Mouse (Mus musculus): ENCODE measurements around the gene Scamp3.

Scamp3 gene

DNA sequence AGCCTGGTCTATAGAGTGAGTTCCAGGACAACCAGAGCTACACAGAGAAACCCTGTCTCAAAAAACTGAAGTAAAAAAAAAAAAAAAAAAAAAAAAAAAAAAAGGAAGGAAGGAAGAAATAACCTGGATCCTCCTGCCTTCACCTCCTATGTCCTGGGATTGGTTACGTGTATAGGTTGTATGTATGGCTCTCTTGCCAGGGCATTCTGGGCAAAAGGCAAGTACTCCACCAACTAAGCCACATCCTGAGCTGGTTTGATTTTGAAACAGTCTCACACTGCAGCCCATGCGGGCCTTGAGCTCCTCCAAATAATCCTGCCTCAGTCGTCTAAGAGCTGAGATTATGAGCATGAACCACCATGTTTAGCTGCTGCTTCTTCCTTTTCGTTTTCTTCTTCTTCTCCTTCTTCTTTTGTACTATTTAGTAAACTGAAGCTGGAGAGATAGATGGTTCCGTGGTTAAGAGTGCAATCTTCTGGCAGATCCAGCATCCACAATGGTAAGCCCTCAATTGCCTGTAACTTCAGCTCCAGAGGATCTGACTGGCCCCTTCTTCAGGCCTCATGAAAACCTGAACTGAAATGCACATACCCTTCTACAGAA, 13.5 kb upstream of the Scamp3 start:
- no peak for DNase-seq

DNA sequence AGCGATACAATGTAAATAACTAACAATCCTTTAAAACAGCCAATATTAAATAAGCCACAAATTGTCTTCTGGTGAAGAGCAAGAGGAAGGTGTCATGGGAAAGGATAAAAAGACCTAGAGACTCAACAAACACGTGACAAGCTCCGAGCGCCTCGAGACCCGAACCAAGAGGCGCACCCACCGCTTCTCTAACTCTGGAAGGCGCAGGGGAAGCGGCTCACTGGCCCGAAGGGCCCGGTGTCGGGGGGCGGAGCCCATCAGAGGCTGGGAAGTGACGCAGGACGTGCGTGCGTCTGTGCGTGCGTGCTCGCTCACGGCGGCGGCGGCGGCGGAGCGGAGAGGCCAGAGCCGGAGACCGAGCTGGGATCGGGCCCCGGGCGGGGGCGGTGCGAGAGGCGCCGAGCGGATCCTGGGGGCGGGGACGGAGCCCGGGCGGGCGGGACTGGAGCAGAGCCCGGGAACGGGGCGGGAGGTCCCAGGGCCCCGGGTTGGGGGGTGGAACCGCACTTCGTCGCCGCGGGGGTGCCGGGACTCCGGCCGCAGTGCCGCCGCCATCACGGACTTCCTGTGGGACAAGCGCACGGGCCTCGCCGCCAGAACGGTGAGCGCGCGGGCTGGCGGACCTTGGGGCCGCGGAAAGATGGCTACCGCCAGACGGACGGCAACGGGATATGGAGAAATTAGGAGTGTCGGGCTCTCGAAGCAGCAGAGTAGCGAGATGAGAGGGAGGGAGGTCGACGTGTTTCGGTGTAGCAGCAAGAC, 12.6 kb upstream of the Scamp3 start, which contains the start of gene Clk2:
TSS of gene Clk2 (plus strand) at position 290 of the 762 bp plus-strand sequence.
- DNase-seq = peak; percentile 94 to 97

DNA sequence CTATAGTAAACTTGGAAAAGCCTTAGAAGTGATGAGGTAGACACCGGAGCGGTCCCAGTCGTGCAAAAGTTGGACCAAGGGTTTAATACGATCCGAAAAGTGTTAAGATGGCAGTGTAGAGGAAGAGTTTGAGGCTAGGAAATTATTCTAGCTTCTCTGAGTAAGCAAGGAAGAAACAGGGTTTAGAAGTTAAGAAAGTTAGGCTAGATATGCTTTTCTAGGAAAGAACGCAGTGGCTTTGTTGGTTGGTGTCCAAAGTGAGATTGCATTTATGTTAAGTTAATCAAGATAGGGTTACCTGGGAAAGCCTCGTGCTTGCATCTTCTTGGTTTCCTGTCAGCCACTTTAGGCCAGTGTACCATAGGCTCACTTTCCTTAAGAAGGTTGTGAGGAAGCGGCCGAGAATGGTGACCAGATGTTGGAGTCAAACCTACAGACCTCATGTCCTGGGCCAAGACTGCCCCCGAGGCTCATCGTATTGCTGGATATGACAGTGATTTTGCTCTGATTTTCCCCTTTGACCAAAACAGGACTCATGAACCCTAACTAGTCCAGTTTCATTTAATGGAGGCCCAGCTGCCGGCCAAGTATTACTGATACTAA, 11.9 kb upstream of the Scamp3 start:
- DNase-seq = no peak

DNA sequence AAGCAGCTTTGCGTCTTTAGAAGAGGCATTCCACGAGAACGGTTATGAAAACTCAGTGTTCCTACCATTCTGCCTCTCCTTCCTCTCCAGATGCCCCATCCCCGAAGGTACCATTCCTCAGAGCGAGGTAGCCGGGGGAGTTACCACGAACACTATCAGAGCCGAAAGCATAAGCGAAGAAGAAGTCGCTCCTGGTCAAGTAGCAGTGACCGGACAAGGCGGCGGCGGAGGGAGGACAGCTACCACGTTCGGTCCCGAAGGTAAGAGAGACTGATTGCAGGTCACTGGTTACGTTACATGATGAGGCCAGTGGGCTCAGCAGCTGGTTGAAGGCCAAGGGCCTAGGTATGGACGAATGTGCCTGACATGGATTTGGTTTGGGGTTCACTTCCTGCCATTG, 10.3 kb upstream of the Scamp3 start:
- DNase-seq = no peak

DNA sequence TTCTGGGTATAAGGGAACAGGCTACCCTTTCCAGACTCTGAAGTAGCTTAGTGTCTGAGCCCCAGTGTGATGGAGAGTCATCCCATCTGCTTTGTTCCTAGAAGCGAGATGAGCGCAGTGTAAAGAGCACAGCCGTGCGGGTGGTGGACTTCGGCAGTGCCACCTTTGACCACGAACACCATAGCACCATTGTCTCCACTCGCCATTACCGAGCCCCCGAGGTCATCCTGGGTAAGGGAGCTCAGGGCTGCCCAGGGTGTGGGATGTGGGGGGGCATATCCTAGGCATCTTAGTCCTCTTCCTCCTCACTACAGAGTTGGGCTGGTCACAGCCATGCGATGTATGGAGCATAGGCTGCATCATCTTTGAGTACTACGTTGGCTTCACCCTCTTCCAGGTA, 2.4 kb upstream of the Scamp3 start:
- DNase-seq = no peak

DNA sequence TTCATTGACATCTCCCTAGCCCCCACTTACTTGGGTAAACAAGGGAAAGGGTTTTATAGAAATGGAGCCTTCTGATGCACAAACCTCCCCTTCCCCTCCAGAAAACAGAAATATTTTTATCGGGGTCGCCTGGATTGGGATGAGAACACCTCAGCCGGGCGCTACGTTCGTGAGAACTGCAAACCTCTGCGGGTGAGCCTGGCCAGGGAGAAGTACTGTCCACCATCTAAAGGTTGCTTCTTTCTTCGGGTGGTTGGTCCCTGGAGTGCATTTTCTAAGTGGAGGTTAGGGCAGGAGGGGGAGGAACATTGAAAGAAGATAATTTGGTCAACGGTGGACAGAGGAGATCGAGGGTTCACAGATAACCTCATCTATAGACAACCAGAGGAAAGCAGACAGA, 1.7 kb upstream of the Scamp3 start:
- DNase-seq = no peak

DNA sequence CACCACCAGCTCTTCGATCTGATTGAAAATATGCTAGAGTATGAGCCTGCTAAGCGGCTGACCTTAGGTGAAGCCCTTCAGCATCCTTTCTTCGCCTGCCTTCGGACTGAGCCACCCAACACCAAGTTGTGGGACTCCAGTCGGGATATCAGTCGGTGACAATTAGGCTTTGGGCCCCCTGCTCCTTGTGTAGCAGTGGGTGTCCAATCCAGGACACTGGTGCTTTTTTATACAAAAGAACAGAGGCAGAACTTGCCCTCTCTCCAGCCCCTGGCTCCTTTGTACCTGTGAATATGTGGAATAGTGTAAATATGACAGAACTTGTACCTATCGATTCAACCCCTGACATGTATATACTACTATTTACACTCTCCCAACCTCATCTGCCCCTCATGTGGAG, 852 bp upstream of the Scamp3 start:
- DNase-seq = no peak

DNA sequence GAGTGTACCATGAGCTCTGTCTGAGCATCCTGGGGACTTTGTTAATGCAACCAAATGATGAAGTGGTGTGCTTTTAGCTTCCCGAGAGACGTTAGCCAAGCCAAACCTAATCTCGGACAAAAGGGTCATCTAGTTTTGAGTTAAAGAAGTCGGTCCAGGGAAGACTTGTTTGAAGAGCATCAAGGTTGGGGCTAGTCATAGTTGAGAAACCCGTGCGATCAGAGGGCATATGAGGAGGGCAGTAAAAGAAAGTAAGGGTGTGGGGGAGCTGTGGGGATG, 773 bp downstream of the Scamp3 start:
- DNase-seq = no peak

DNA sequence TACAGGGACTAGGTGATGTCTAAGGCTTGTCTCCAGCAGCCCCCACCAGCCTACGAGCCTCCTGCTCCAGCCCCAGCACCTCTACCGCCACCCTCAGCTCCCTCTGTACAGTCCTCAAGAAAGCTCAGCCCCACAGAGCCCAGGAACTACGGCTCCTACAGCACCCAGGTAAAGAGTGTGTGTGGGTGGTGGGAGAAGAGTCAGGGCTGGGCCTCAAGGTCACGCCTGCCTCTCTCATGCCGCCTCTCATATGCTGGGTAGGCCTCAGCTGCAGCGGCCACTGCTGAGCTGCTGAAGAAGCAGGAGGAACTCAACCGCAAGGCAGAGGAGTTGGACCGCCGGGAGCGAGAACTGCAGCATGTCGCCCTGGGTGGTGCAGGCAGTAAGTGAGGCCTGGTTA, 1.8 kb downstream of the Scamp3 start:
- peak in 1 of 2 experiments; percentile 35 for DNase-seq

DNA sequence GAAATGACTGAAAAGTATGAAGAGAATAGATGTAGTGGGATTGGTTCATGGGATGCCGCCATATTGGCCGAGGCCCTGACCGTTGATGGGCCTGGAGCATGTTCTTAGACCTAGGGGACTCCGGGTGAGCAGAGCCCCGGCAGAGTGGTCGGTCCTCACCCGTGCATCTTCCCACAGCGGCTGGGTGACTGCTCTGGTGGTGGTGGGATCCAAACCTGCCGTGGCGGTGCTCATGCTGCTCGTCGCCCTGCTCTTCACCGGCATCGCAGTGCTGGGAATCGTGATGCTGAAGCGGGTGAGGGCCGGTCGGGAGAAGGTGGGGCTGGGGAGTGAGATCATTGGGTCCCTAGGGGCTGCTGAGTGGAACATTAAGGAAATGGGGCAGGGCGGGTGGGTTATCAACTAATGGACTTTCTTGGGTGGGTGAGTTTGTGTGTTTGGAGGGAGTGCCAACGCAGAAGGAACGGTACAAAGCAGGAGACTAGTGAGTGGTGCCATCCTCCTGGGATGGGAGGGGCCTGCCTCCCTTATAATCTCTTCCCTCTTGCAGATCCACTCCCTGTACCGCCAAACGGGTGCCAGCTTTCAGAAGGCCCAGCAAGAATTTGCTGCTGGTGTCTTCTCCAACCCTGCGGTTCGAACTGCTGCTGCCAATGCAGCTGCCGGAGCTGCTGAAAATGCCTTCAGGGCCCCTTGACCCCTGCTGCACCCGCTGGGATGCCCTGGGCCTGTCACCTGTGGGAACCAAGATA, 4.7 kb downstream of the Scamp3 start:
- peak in 1 of 2 experiments; percentile 25 for DNase-seq

DNA sequence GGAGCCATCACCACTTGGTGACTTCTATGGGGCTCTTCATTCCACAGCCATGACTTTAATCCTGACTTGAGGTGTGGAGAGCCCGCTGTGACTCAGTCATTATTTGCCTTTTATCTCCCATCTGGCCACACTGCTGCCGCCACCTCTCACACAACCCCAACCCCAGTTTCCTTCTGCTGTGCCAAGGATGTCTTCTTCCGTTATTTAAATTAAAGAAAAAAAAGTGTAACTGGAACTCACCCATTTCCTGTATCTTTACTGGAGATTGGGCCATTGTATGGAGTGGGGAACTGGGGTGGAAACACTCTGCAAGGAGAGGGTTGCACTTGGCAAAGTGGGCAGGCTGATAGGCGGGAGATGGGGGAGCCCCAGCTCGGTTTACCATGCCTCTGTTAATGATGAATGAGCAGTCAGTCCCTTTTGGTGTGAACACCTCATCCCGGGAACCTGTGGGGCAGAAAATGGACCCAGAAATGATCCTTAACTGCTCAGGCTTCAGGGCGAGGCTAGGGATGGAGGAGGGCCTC, 5.3 kb downstream of the Scamp3 start:
- no peak for DNase-seq

DNA sequence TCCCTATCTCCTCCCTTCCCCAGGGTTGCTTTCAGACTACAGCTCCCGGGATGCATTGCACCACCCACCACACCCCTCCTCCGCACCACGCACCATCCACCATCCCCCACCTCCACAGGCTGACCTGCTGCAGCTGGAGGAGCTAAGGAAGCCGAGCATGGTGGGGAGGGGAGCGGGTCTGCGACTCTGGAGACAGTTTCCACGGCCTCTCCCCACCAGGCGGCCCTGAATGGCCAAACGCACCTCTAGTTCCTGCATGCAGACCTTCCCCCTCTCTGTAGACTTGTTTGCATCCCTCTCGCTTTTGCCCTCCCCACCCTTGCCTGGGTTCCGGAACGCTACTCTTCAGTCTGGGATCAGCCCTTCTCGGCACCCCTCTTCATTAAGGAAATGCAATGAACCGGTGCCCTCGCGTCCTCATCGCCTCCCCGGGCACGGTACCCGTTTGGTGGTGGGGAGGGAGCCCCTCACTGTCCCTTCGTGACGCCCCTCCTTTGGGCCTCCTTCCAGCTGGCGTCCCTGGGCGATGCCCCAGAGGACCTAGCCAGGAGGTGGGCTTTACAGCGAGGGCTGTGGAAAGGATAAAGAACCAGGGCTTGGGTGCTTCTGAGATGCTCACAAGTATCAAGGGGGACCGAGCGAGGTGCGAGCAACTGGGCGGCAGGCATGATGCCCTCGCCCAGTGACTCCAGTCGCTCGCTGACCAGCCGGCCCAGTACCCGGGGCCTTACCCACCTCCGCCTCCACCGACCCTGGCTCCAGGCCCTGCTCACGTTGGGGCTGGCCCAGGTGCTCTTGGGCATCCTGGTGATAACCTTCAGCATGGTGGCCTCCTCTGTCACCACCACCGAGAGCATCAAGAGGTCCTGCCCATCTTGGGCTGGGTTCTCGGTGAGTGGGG, 6.0 kb downstream of the Scamp3 start, which contains the start of gene Fam189b:
TSS of gene Fam189b (plus strand) at position 86 of the 901 bp plus-strand sequence.
- peak; percentile 85 to 91 for DNase-seq

DNA sequence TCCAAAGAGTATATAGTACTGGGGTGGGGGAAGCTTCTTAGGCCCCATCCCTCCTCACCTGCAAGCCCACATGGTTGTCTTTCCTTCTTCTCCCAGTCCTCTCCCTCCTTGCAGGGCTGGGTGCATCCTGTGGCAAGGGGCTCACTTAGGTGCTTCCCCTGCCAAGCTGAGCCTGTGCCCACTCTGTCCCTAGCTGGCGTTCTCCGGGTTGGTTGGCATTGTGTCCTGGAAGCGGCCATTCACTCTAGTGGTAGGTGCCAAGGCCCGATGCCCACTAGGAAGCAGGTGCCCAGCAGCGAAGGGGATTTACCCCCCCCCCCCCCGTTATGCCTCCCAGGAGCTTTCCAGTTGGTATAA, 6.7 kb downstream of the Scamp3 start:
- no peak for DNase-seq

DNA sequence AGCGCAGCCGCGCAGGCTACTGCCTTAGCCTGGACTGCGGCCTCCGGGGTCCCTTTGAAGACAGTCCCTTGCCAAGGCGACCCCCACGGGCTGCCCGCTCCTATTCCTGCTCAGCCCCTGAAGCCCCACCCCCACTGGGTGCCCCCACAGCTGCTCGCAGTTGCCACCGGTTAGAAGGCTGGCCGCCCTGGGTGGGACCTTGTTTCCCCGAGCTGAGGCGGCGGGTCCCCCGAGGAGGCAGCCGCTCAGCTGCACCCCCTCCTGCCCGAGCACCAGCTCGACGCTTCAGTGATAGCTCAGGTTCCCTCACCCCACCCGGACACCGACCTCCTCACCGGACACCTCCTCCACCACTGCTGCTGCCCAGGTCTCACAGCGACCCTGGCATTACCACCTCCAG, 9.9 kb downstream of the Scamp3 start:
- peak; percentile 77 to 88 for DNase-seq

DNA sequence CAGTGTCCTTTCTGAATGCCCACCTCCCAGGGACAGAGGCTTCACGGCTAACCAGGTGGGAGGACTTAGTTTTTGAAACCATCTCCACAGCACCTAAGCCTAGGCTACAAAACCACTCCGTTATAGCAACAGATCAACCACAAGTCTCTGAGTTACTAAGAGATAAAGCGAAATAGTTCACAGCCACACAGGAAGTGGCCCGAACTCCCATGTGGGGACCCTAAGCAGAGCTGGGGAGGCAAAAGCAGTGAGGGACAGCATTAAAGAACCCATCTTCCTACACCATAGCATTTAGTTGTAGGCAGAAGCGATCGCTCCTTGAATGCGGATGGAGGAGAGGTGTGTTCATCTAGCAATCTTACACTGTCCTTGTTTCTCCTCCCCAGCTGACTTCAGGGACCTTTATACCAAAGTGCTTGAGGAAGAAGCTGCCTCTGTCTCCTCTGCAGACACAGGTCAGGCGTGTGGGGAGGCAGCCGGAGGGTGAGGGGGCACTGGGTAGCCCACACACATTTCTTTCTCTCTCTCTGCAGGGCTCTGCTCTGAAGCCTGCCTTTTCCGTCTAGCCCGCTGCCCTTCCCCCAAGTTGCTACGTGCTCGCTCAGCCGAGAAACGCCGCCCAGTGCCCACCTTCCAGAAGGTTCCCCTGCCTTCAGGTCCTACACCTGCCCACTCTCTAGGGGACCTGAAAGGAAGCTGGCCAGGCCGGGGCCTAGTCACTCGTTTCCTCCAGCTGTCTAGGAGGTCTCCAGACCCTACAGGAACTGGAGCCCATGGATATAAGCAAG, 10.6 kb downstream of the Scamp3 start:
- peak; percentile 71 to 75 for DNase-seq

DNA sequence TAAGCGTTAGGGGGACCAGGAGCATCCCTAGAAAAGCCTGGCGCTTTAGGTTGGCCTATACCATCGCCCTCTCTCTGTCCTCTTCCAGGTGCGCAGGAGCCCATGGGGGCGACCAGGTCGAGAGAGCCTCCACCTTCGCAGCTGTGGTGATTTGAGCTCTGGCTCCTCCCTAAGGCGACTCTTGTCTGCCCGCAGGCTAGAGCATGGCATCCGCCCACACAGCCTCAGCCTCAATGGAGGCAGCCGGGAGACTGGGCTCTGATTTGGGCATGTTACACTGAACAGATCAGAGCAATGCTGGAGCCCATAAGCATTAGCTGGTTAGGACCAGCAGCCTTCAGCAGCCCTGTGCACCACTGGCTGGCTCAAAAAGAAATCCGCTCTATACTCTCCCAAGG, 11.2 kb downstream of the Scamp3 start:
- DNase-seq = peak; percentile 67 to 74

DNA sequence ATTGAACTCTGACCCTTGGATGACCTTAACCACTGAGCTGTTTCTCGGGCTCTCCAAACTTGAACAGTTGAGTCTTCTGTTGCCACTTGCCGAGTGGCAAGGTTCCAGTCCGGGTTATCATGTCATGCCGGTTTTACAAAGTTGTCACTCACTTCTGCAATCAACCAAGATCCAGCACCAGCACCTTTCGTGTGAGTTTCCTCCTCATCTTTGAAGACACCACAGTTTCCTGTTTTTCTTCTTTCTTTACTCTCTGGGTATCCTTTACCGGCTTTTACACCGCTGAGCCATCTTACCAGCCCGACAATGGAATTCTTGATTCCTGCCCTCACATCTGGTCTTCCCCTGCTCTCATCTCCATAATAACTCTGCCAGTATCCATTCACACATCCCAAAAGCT, 13.2 kb downstream of the Scamp3 start:
- peak; percentile 57 to 58 for DNase-seq

DNA sequence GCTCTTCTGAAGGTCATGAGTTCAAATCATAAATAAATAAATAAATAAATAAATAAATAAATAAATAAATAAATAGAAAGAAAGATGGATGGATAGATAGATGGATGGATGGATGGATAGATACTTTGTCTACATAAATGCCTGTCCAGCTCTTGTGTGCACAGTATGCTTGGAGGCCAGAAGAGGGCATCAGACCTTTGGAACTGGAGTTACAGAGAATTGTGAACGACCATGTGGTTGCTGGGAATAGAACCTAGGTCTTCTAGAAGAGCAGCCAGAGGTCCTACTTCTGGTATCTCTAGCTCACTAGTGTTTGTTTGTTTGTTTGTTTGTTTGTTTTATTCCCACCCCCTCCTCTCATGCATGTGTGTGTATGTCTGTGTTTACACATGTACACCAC, 16.1 kb downstream of the Scamp3 start:
- no peak for DNase-seq

DNA sequence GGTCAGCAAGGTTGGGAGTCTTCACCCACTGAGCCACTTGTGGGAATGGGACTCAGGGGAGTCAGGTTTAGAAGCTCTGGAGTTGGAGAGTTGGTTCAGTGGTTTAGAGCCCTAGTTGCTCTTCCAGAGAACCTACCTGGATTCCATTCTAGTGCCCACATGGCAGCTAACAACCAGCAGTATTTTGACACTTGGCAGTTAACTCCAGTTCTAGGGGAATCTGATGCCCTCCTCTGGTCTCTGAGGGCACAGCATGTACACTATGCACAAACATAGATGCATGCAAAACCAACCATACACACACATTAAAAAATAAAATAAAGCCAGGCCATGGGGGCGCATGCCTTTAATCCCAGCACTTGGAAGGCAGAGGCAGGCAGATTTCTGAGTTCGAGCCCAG, 16.6 kb downstream of the Scamp3 start:
- DNase-seq = peak; percentile 68 to 69

DNA sequence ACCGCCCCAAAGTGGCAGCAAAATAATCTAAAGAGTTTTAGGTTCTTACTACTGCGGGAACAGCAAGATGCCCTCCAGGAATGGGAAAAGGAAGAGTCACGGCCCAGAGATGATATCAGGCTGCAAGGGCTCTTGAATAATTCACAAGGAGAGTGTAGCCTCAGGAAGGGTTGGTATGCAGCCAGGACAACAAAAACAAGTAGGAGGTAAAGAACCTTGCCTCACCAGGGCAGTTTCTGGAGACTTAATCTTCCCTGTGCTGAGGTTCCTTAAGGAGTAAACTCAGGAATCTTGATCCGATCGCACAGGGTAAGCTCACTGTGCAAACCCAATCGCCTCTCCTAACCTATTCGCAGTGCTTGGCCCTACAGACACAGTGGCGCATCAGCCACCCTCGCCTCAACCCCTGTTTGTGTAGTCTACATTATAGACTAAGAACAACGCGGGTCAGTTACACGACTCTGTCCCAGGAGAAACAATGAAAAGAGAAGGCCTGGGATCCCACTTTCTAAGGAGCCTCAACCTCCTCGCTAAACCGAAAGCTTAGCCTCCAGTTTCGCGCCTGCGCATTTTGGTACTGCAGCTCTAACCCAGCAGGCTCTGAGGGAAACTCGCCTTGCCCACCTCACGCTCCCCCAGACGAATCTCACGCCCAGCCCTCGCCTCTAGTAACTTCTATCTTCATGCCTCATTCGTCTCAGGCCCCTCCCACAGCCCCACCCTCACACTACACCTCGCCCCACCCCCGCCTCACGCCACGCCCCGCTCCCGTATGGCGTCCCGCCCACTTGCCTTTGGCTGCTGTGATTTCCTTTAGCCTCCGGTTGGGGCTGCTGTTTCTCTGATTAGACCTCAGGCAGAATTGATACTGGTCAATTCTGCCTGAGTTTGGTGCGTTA, 19.0 kb downstream of the Scamp3 start:
- peak; percentile 90 to 95 for DNase-seq

Data from thymus, postnatal 36 days (tissue).